Mouse (Mus musculus): ENCODE measurements around the gene Tas1r3. TPM values are rescaled to one million over a fixed set of nuclear protein-coding genes. Genes with fewer than 3 reads are reported as not detected.
A peak's percentile ranks its signal among the peaks of the same experiment; 100 is the strongest.

Tas1r3 gene
- total and polyA plus RNA-seq, 3 experiments = 0.13 to 0.35 (median 0.16) TPM

- H3K79me2 ChIP-seq (replicated peaks; ENCODE audit: control insufficient read depth, insufficient read depth, low read length) = no peaks in the 10 kb centered on the region
- H3K36me3 ChIP-seq (ENCODE audit: control insufficient read depth, insufficient read depth, low read length) = no peaks in the 10 kb centered on the region
- intact Hi-C loops (cut with DNase I) = no loop called here
- WGBS = 12% methylated on average over 8 of the region's 8 CpGs
- H3K9ac ChIP-seq (ENCODE audit: low read depth, low read length) = peak overlapping the region; percentile 80
- DNase-seq = peak in 1 of 2 experiments; percentile 19
- H3K27ac ChIP-seq = peak overlapping the region; percentile 79
- no peaks in the 10 kb centered on the region for H3K27me3 ChIP-seq (ENCODE audit: control insufficient read depth, insufficient read depth, low read length)
- H3K4me1 ChIP-seq (ENCODE audit: control insufficient read depth, insufficient read depth, low read length) = peaks cover 19% of the 10 kb centered on the region
- peak overlapping the region; percentile 53 for H3K4me3 ChIP-seq
- no peak for TF ChIP-seq EP300 (IDR thresholded peaks at IDR 0.05; ENCODE audit: insufficient read depth, low read depth, low read length)
- TF ChIP-seq POLR2A (IDR thresholded peaks at IDR 0.05; ENCODE audit: insufficient read depth, low read depth, low read length) = no peak
- TF ChIP-seq CTCF (IDR thresholded peaks at IDR 0.05) = no peak
These were observed 22.8 kb downstream of the Tas1r3 start for GRCm38 (mm10) chr4:155840076-155841002.

- no peak for TF ChIP-seq CTCF (IDR thresholded peaks at IDR 0.05)
- TF ChIP-seq EP300 (IDR thresholded peaks at IDR 0.05; ENCODE audit: insufficient read depth, low read depth, low read length) = peak; percentile 53; the same call in 1 of the 2 replicates
- TF ChIP-seq POLR2A (IDR thresholded peaks at IDR 0.05; ENCODE audit: insufficient read depth, low read depth, low read length) = peak; percentile 80
- DNase-seq = peak; percentile 87 to 92
- H3K36me3 ChIP-seq (ENCODE audit: control insufficient read depth, insufficient read depth, low read length) = no peaks in the 10 kb centered on the region
- intact Hi-C loops (cut with DNase I) = no loop called here
- H3K9ac ChIP-seq (ENCODE audit: low read depth, low read length) = peak within 1 kb of the TSS; percentile 80
- H3K27me3 ChIP-seq (ENCODE audit: control insufficient read depth, insufficient read depth, low read length) = no peaks in the 10 kb centered on the region
- peak within 1 kb of the TSS; percentile 53 for H3K4me3 ChIP-seq
- WGBS = 27% methylated on average over 16 of the region's 16 CpGs
- H3K4me1 ChIP-seq (ENCODE audit: control insufficient read depth, insufficient read depth, low read length) = peaks cover 19% of the 10 kb centered on the region
- peak within 1 kb of the TSS; percentile 84 for H3K27ac ChIP-seq
- H3K79me2 ChIP-seq (replicated peaks; ENCODE audit: control insufficient read depth, insufficient read depth, low read length) = no peaks in the 10 kb centered on the region
These were observed 23.7 kb downstream of the Tas1r3 start, which contains the start of gene Mxra8 for GRCm38 (mm10) chr4:155839483-155839910. Gene Mxra8 (plus strand): TSS chr4:155839680.

- WGBS = 33% methylated on average over 8 of the region's 8 CpGs
- TF ChIP-seq POLR2A (IDR thresholded peaks at IDR 0.05; ENCODE audit: insufficient read depth, low read depth, low read length) (0 out of 2 replicates have a peak, but pooled peaks have one; percentile 10), EP300 (IDR thresholded peaks at IDR 0.05; ENCODE audit: insufficient read depth, low read depth, low read length) (peak; percentile 54; the same call in 1 of the 2 replicates), CTCF (IDR thresholded peaks at IDR 0.05) (no peak)
- Histone ChIP-seq H3K4me3 (no peak overlapping the region), H3K9ac (ENCODE audit: low read depth, low read length) (peak overlapping the region; percentile 34; the same call in 1 of the 2 replicates), H3K4me1 (ENCODE audit: control insufficient read depth, insufficient read depth, low read length) (peaks cover 23% of the 10 kb centered on the region), H3K79me2 (replicated peaks; ENCODE audit: control insufficient read depth, insufficient read depth, low read length) (no peaks in the 10 kb centered on the region), H3K36me3 (ENCODE audit: control insufficient read depth, insufficient read depth, low read length) (peaks cover 2% of the 10 kb centered on the region; the same call in 1 of the 2 replicates), H3K27ac (peak overlapping the region; percentile 84), H3K27me3 (ENCODE audit: control insufficient read depth, insufficient read depth, low read length) (no peaks in the 10 kb centered on the region)
- DNase-seq = peak; percentile 65 to 70
- intact Hi-C loops (cut with DNase I) = no loop called here
These were observed 24.7 kb downstream of the Tas1r3 start for GRCm38 (mm10) chr4:155838187-155839153.

- TF ChIP-seq EP300 (IDR thresholded peaks at IDR 0.05; ENCODE audit: insufficient read depth, low read depth, low read length) (no peak), POLR2A (IDR thresholded peaks at IDR 0.05; ENCODE audit: insufficient read depth, low read depth, low read length) (no peak), CTCF (IDR thresholded peaks at IDR 0.05) (no peak)
- H3K4me1 ChIP-seq (ENCODE audit: control insufficient read depth, insufficient read depth, low read length) = peaks cover 23% of the 10 kb centered on the region
- DNase-seq = peak; percentile 67 to 81
- intact Hi-C loops (cut with DNase I) = no loop called here
- H3K27me3 ChIP-seq (ENCODE audit: control insufficient read depth, insufficient read depth, low read length) = no peaks in the 10 kb centered on the region
- no peaks in the 10 kb centered on the region for H3K79me2 ChIP-seq (replicated peaks; ENCODE audit: control insufficient read depth, insufficient read depth, low read length)
- peaks cover 2% of the 10 kb centered on the region; the same call in 1 of the 2 replicates for H3K36me3 ChIP-seq (ENCODE audit: control insufficient read depth, insufficient read depth, low read length)
- no peak overlapping the region; the same call in 1 of the 2 replicates for H3K9ac ChIP-seq (ENCODE audit: low read depth, low read length)
- H3K27ac ChIP-seq = peak overlapping the region; percentile 84
- H3K4me3 ChIP-seq = no peak overlapping the region
- 11% methylated on average over 11 of the region's 11 CpGs for WGBS
These were observed 25.7 kb downstream of the Tas1r3 start for GRCm38 (mm10) chr4:155837404-155838010.

GRCm38 (mm10) chr4:155833836-155834235, 29.3 kb downstream of the Tas1r3 start:
- Histone ChIP-seq H3K9ac (ENCODE audit: low read depth, low read length) (no peak overlapping the region), H3K79me2 (replicated peaks; ENCODE audit: control insufficient read depth, insufficient read depth, low read length) (no peaks in the 10 kb centered on the region), H3K27ac (peak overlapping the region; percentile 71), H3K36me3 (ENCODE audit: control insufficient read depth, insufficient read depth, low read length) (peaks cover 2% of the 10 kb centered on the region; the same call in 1 of the 2 replicates), H3K4me1 (ENCODE audit: control insufficient read depth, insufficient read depth, low read length) (peaks cover 20% of the 10 kb centered on the region), H3K27me3 (ENCODE audit: control insufficient read depth, insufficient read depth, low read length) (no peaks in the 10 kb centered on the region), H3K4me3 (no peak overlapping the region)
- intact Hi-C loops (cut with DNase I) = no loop called here
- DNase-seq = peak; percentile 85 to 87
- 4% methylated on average over 2 of the region's 2 CpGs for WGBS
- TF ChIP-seq POLR2A (IDR thresholded peaks at IDR 0.05; ENCODE audit: insufficient read depth, low read depth, low read length) (peak; percentile 13; the same call in 1 of the 2 replicates), EP300 (IDR thresholded peaks at IDR 0.05; ENCODE audit: insufficient read depth, low read depth, low read length) (peak; percentile 85), CTCF (IDR thresholded peaks at IDR 0.05) (peak; percentile 91)
